Mouse (Mus musculus): ENCODE results near the gene Yrdc.
A peak's percentile ranks its signal among the peaks of the same experiment; 100 is the strongest.

GRCm38 (mm10) chr4:124872719-124873118, 22.2 kb downstream of the Yrdc start:
- no peak for TF ChIP-seq POLR2A (IDR thresholded peaks at IDR 0.05; ENCODE audit: insufficient read depth, low read depth, low read length)
- peak; percentile 42 for TF ChIP-seq CTCF (IDR thresholded peaks at IDR 0.05)
